Mouse (Mus musculus): ENCODE measurements at regions not wholly inside any gene's neighbourhood (a gene's known extent, or its start where the extent isn't known, plus 50 kb on each side); places are given as distances from the start of the nearest gene placed in this dataset.

DNA sequence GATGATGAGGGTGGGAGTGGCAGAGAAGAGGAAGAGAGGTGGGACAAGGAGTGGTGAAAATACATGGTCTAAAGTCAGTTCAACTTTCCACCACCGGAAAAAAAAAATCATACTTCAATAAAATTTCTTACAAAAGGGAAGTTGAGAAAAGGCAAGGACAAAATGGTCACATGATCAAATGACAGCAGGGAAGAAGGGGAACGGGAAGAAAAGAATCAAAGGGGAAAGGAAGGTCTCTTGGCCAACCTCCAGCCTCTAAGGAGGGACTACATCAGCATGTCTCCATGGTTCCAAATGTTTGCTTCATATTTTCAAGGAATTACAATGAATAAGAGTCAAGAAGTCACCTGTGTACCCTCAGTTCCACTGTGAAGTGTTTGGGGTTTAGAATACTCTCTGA lies 64.7 kb upstream of the Slc9a9 start:
- TF ChIP-seq CTCF (IDR thresholded peaks at IDR 0.05; ENCODE audit: low read depth), result no peak
- no peak for TF ChIP-seq EP300 (IDR thresholded peaks at IDR 0.05; ENCODE audit: low read depth)
